Mouse (Mus musculus): ENCODE measurements around the gene Gm7534.

DNA sequence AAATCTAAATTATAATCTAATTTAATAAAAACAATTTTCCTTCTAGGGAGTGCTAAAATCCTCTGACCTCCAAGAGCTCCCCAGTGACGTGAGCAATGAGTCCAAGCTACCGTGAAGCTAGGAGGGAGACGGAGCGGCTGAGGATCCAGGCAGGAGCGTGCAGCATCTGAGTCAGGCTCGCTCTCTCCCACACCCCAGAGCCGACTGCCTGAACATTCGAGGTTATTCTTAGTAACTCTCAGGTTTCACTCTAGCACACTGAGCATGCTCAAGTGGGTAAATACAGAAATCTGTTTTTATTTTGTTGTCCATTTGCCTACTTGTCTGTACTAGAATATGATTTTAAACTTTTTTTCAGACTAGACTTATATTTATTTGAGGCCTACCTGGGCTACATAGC is 46.1 kb downstream of the Gm7534 start:
- TF ChIP-seq CTCF (IDR thresholded peaks at IDR 0.05; ENCODE audit: insufficient read depth, low read length) (no peak), POLR2A (IDR thresholded peaks at IDR 0.05; ENCODE audit: borderline replicate concordance, extremely low read depth, low read depth, low read length) (peak; percentile 62; the same call in 1 of the 2 replicates)

Data from lung, adult 2 months (tissue).